Comparison of ENCODE assay signal across 38 mouse cellular contexts in genomic region chr11:77532202-77532846, GRCm38 (mm10). TPM values are rescaled to one million over a fixed set of nuclear protein-coding genes. Genes with fewer than 3 reads are reported as not detected.
"Had no signal": no experiment of that assay in that cellular context is flagged by ENCODE, and none has a peak within 500 bp of the region (broad histone marks: within the 10 kb centered on the region; RNA-seq: fewer than 3 reads in every experiment).

No protein-coding gene starts in this region.

- H3K27ac ChIP-seq: heart, adult 2 months; heart, embryonic 13.5 days; heart, embryonic 15.5 days; hindbrain, embryonic 13.5 days; hindbrain, embryonic 15.5 days; hindbrain, postnatal 0 days; kidney, embryonic 15.5 days; kidney, postnatal 0 days; limb, embryonic 13.5 days; limb, embryonic 15.5 days; liver, embryonic 12.5 days; liver, embryonic 14.5 days had no signal

- H3K4me2 ChIP-seq: heart, embryonic 11.5 days; heart, embryonic 13.5 days; heart, embryonic 15.5 days; hindbrain, embryonic 13.5 days; hindbrain, embryonic 15.5 days; kidney, embryonic 15.5 days; limb, embryonic 13.5 days; limb, embryonic 15.5 days; liver, embryonic 12.5 days had no signal

- H3K9me3 ChIP-seq: heart, embryonic 13.5 days; heart, embryonic 15.5 days; hindbrain, embryonic 13.5 days; hindbrain, embryonic 15.5 days; kidney, embryonic 15.5 days; limb, embryonic 13.5 days; limb, embryonic 15.5 days; liver, embryonic 12.5 days had no signal

- H3K9ac ChIP-seq: heart, embryonic 13.5 days; heart, embryonic 15.5 days; hindbrain, embryonic 13.5 days; hindbrain, embryonic 15.5 days; kidney, embryonic 15.5 days; limb, embryonic 13.5 days; limb, embryonic 15.5 days; liver, embryonic 12.5 days; liver, embryonic 14.5 days had no signal

- H3K4me3 ChIP-seq: heart, adult 2 months; heart, embryonic 13.5 days; heart, embryonic 15.5 days; hindbrain, embryonic 13.5 days; hindbrain, embryonic 15.5 days; kidney, embryonic 15.5 days; limb, embryonic 13.5 days; limb, embryonic 15.5 days; liver, embryonic 12.5 days had no signal

- DNase-seq: gastrocnemius, postnatal 14 days; gastrocnemius, postnatal 36 days; heart, adult 11 months; heart, adult 2 months; heart, postnatal 14 days; heart, postnatal 36 days; kidney, adult 11 months; kidney, adult 2 months; kidney, adult 9 months; kidney, postnatal 14 days; kidney, postnatal 36 days; left cerebral cortex, postnatal 4 days had no signal

- H3K27me3 ChIP-seq: heart, embryonic 13.5 days; heart, embryonic 15.5 days; hindbrain, embryonic 13.5 days; hindbrain, embryonic 15.5 days; kidney, embryonic 15.5 days; limb, embryonic 13.5 days; limb, embryonic 15.5 days; liver, embryonic 12.5 days had no signal

- H3K4me1 ChIP-seq: heart, embryonic 13.5 days; heart, embryonic 15.5 days; hindbrain, embryonic 13.5 days; hindbrain, embryonic 15.5 days; kidney, embryonic 15.5 days; limb, embryonic 13.5 days; limb, embryonic 15.5 days had no signal

- ATAC-seq: hindbrain, postnatal 0 days; intestine, embryonic 16.5 days; liver, embryonic 12.5 days had no signal

RNA-seq across cellular contexts. Expression of gene Gm10392, which starts 13.3 kb away (rescaled TPM):
- total RNA-seq: gastrocnemius, adult 18-20 months; gastrocnemius, adult 8-10 months; gastrocnemius, postnatal 14 days; gastrocnemius, postnatal 36 days; heart, adult 2 months; heart, postnatal 14 days; heart, postnatal 36 days; hindbrain, postnatal 0 days; layer of hippocampus, adult 18-20 months; layer of hippocampus, postnatal 10 days; layer of hippocampus, postnatal 25 days; left cerebral cortex, postnatal 10 days; left cerebral cortex, postnatal 25 days; left cerebral cortex, postnatal 4 days; liver, adult 2 months had no signal
- polyA plus RNA-seq: gonadal fat pad, adult 2 months; heart, embryonic 13.5 days; hindbrain, embryonic 11.5 days; hindbrain, embryonic 13.5 days; hindbrain, postnatal 0 days; intestine, embryonic 14.5 days; kidney, adult 2 months; kidney, postnatal 0 days; large intestine, adult 2 months; limb, embryonic 11.5 days; limb, embryonic 13.5 days; limb, embryonic 15.5 days; liver, adult 2 months; liver, embryonic 14.5 days had no signal
